Mouse (Mus musculus) bone marrow, adult 2 months (tissue): ENCODE measurements around the gene Nop9.

Experiments
- CTCF ChIP-seq: fragments of 200-500 bp; IDR thresholded peaks from 2 replicates; pipeline ENCODE4 v1.5.1; 2011; ENCODE audit warnings: low read length, control low read depth; ENCODE audit not compliant: control insufficient read depth, insufficient read depth
- POLR2A ChIP-seq: fragments of 200-500 bp; IDR thresholded peaks from 2 replicates; pipeline ENCODE4 v1.6.1; 2011; ENCODE audit warnings: low read depth, mild to moderate bottlenecking, control low read depth, low read length, borderline replicate concordance; ENCODE audit not compliant: control insufficient read depth

DNA sequence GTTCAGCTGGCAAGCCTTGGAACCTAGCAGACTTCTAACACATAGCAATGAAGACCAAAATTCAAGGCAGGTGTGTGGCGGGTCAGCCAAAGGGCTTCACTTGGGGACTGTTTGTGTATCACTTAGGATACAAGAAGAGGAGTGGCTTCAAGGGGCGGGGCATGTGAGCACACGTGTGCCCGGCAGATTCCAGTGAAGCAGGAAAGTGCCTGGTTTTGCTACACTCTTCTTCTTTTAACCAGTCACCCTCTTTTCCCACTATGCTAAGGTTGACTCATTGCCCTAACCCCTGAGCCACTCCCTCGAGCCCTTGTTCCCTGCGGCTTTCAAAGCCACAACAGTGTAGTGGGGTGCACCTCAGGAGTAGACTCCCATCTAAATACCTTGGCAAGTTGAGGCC, 30.6 kb upstream of the Nop9 start:
- TF ChIP-seq POLR2A (no peak), CTCF (no peak)
